Mouse (Mus musculus) telencephalon, adult 2 months (tissue): ENCODE data around the gene Trpv6.

Experiments
- DNase-seq: peaks from one replicate; pipeline ENCODE4 v3.0.0-alpha.2; 2011; ENCODE audit warnings: low read depth, low spot score

Trpv6 gene

DNA sequence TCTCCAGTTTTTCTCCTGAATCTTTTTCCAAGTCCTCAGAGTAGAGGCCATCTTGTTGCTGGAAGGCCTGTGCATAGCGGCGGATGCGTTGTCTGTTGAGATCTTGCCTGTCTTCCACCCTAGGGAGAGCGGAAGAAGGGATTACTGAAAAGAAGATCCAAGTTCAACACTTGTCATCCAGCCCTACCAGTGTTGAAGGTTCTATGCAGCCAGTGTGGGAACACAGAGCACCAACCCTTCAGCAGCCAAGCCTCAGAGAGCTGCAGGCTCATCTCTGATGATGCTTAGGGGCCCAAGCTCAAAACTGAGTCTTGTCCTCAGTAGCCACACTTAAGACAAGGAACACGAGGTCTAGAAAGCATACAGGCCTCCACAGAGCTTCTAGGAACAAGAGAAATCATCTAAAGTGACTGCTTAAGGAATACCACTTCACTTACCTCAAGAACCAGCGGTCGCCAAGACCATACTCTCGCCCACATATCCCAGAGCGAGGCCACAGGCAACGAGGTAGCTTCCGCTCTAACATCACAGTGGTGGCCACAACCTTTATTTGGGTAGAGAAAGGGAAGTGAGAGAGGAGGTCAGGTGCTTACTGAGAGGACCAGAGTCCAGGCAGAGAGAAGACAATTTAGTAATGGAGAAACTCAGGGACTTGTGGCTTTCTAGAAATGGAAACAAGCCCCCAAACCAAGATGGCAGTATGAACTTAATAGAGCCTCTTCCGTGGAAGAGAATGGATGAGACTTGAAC lies 14.8 kb downstream of the Trpv6 start:
- DNase-seq: no peak

DNA sequence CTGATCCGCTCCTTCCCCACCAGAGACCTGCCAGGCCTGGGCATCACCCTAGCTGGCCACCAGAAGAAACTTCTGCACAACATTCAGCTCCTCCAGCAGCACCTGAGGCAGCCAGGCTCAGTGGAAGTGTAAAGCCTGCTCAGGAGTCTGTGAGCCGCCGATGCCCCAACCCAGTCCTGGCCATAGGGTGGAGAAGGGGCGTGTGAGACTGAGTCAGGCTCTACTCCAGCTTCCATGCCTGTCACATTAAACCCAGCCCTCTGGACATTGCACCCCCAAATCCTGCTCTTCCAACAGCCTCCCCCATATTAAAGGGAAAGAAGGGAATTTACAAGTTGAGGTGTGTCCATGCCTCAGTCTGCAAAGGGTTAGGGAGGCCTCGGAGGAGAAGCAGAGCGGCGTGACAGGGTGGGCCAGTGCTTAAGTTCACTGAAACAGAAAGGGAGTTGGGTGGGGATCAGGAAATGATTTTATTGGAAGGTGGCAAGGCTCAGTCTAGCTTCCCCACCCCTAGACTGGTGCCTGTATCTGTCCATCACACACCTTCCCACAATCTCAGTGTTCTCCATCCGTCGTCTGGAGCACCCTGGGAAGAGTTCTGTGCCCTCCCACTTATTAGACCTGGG lies 15.9 kb downstream of the Trpv6 start:
- DNase-seq: no peak

GRCm38 (mm10) chr6:41607637-41608036 lies 28.6 kb downstream of the Trpv6 start:
- no peak for DNase-seq

DNA sequence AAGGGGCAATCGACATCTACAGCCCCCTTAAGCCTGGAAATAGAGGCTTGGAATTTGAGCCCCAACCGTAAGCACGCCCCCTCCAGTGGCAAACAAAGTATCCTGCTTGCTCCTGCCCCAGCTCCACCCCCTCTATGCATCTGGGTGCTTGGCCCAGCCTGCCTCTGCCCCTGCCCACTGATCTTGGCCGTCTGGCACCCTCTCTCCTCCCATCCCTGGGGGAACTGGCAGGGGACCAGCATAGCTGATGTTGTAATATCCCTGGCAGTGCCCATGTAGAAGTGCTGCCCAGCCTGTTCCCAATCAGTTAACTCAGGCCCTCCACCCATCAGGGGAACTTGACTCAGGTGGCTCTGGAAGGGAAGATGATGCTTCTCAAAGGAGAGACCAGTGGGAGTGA lies 30.0 kb downstream of the Trpv6 start:
- no peak for DNase-seq

GRCm38 (mm10) chr6:41605794-41606104 lies 30.5 kb downstream of the Trpv6 start:
- DNase-seq: no peak

GRCm38 (mm10) chr6:41605061-41605793 lies 31.0 kb downstream of the Trpv6 start, which contains the start of gene Ephb6:
TSS of gene Ephb6 (plus strand) at chr6:41605482.
- DNase-seq: peak; percentile 65

DNA sequence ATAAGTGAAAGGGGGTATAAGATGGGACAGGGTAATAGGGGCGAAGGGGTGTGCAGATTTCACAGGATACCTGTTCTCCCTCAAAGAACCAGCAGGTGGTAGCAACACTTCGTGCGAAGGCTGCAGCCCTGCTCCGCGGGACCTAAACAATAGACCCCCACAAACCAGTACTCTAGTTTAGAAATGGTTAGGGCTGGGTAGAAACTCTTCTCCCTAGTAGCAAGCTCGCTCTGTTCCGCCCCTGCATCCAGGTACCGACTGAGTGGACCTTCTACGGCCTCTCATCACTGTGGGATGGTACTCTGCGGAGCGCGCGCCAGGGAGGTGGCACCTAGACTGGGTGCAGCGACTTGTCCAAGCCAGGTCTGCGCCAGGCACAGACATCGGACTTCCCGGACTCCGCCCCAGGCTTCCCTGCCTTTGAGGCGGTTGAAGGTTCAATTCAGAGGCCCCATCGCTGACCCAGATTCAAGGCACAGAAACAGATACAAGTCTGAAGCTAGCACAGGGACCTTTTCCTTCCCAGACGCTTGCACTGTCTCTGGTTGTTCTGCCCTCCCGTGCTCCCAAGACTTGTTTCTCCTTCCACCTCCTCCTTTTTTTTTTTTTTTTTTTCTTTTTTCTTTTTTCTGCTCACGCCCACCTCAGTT lies 31.7 kb downstream of the Trpv6 start:
- DNase-seq: peak; percentile 43

GRCm38 (mm10) chr6:41582189-41582588 lies 54.0 kb downstream of the Trpv6 start:
- no peak for DNase-seq

GRCm38 (mm10) chr6:41581295-41581694 lies 54.9 kb downstream of the Trpv6 start:
- DNase-seq: no peak

DNA sequence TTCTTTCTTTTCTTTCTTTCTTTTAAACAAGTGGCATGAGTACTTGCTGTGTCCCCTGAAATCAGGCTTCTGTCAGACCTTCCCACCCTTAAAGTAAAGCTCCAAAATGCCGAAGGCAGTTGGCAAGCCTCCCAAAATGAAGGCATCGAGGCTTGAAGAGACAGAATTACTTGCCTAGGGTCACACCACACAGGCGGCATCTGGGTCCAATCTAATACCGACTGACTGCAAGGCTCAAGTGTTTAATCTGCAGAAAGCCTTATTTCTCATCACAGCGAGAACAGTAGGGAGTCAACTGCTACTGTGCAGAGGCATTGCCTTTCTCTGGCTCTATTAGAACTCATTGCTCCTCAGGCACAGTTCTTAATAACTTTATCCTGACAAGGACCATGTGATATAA lies 58.9 kb downstream of the Trpv6 start:
- DNase-seq: no peak

- DNase-seq: no peak
Measured at GRCm38 (mm10) chr6:41576526-41577097, 59.6 kb downstream of the Trpv6 start.
